Mouse (Mus musculus) skeletal muscle tissue, adult 2 months (tissue): ENCODE results near the gene Pkp4.
A peak's percentile ranks its signal among the peaks of the same experiment; 100 is the strongest.
"Not testable (repeated sequence)": the region's sequence is repeated elsewhere in the genome, so short reads cannot be mapped to it uniquely, and the experiment has no call there.

ENCODE experiments used
- DNase-seq: peaks from one replicate; pipeline ENCODE4 v3.0.0-alpha.2; 2012; ENCODE audit warnings: low read depth, low spot score

Pkp4 gene

DNA sequence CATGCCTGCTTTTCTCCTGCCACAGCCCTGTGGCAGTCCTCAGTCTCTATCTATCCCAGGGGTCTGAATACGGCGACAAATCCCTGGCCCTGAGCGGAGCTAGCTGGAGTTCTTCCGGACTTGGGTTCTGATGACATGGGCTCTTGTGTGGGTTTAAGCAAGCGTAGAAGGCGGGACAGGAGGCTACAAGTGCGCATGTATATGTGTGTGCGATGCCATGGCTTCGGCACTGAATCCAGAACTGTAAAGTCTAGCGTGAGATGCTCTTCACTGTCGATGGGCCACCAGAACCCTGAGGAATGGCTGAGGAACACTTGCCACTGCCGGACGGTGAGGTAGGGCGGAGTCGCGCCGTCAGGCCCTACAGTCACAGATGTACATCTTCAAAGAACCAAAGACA is 222.6 kb downstream of the Pkp4 start:
- no peak for DNase-seq

DNA sequence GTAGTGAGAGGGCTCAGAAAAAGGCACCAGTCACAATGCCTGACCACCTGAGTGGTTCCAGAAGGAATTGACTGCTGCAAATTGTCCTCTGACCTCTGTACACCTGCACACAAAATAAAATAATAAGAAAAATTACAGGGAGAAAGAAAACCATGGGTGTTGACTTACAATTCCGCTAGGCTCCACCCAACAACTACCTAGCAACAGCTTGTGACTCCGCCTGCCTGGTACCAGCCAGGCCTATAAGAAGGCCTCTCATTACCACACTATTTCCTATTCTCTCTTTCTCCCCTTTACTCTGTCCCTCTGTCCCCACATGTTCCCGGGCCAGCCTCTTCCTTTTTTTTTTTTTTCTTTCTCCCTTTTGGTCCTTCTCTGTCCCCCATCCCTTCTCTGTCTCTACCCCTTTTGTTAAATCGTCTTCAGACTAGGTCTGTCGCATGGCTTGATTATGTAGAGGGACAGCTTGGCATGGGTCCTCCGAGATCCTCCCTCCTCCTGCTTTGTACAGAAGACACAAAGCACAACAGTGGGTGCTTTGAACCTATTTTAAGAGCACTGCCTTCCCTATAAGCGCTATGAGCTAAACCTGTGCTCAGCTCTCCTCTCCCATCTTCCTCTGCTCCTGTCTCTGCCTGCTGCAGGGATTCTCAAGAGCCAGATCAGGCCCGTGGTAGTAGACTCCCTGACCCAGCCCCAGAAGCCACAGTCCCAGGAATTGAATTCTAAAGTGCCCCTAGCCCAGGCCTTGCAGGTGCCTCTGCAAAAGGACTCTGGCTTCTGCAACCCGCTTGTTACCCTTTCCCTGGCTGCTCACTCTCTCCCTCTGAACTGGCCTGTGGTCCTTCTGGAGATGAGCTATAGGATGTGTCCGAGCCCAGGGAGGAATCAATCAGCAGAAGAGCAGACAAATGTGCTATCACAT is 223.5 kb downstream of the Pkp4 start:
- no peak for DNase-seq

DNA sequence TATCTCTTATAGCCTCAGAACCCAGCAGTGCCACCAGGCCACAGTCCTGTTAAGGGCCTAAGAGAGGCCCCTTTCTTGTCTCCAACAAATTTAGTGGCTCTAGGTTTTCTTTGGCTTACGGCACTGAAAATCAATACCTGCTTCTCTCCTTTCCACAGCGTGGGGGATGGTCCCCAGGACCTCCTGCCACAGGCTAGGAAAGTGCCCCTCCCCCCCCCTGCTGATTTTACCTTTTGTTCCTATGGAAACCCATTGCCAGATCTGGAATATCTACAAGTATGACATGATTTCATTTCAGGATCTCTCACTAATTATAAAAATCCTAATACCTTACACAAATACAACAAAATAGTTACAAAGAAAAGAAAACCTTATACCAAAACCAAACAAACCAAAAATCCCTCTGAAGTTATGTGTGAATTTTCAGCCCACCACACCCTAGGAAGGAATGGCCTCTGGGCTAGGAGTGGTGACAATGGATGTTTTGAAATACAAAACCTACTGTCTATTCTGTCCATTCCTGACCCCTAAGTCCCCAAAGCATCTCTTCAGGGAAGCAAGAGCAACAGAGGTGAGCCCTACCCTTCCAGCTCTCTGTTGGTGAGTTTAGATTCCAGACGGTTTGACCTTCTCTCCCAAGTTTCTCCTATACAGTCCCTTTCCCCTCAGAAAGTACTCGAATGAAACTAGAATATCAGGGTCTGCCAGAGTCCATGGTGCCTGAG is 224.7 kb downstream of the Pkp4 start:
- DNase-seq, result no peak

DNA sequence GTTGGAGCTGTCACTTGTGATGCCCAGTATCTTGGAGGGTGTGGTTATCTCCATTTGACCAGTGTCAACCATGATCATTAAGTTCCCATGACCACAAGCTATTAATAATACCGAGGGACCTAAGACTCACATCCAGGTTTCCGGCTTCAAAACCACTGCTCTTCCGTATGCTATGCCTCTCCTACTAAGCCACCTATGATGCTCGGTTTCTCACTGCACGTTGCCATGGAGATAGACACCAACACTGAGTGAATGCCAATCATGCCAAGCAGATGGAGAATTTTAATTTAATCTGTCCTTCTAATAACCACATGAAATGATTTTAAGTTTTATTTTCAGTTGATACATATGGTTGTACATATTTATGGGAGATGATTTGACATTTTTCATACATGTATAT is 229.3 kb downstream of the Pkp4 start:
- DNase-seq, result no peak

DNA sequence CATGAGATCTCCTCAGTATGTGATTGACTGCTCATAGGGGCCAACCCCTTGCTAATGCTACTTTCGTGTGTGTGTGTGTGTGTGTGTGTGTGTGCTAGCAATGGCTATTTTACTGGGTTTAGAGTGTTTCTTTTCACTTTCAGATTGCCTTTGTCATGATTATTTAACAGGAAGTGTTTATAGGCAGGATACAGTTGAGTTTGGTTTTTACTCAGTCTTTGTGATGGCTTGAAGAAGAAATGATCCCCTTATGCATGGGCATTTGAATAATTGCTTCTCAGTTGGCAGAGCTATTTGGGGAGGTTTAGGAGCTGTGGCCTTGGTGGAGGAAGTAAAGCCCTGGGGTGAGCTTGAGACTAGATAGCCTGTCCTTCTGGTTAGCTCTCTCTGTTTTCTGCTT is 232.5 kb downstream of the Pkp4 start:
- DNase-seq, result no peak

DNA sequence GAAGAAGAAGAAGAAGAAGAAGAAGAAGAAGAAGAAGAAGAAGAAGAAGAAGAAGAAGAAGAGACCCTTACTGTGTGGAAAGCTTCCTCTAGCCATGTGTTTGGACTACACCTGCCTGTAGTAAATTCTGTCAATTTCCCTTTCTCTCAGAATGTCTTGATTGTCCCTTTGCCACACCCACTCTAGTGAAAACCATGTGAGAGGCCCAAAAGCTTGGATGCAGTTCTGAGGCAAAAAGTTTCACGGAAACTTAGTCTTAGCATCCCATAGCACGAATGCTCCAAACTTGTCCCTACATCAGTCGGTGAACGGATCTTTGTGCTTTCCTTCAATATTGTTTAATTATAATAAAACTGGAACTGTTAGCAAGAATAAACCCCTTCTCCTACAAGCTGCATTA is 234.0 kb downstream of the Pkp4 start:
- no peak for DNase-seq

GRCm38 (mm10) chr2:59395160-59395650 is 234.6 kb downstream of the Pkp4 start:
- not testable (repeated sequence) for DNase-seq

DNA sequence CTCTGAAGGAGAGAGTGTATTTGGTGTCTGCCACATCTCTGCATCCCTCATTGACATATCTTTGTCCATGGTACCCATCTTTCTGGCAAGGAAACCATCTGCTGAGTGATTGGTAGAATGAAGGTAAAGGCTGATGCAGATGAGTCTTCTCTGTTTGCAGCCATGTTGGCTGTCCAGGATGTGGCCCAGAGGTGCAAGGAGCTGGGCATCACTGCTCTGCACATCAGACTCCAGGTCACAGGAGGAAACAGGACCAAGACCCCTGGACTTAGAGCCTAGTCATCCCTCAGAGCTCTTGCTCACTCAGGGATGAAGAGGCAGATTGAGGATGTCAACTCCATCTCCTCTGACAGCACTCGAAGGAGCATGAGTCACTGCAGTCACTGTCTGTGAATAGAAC is 235.9 kb downstream of the Pkp4 start:
- DNase-seq, result no peak

- DNase-seq, result no peak
These were observed 236.9 kb downstream of the Pkp4 start for GRCm38 (mm10) chr2:59397531-59397930.

DNA sequence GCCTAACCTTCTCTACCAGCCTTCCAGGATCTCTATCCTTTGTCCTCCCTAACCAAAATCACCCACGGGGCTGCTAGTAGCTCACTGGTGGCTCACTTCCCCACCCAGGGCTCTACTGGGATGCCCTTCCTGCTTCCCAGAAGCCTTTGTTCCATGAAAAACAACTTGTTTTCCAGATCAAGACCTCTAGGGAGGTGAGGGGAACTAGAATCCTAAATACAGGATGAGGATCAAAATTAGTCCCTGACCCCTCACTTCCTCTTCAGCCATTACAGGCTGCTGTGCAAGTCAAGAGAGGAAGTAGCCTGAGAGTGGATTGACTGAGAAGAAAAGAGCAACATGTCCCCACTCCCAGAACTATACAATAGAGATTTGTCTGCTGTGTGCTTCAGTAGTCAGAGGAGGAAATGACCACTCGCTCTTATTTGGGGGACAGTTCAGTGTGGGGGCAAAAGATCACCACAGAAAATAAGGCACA is 240.3 kb downstream of the Pkp4 start:
- DNase-seq, result peak; percentile 42

- peak; percentile 48 for DNase-seq
These were observed 241.3 kb downstream of the Pkp4 start for GRCm38 (mm10) chr2:59401841-59402461.

- DNase-seq, result no peak
These were observed 243.4 kb downstream of the Pkp4 start for GRCm38 (mm10) chr2:59404022-59404421.
